Mouse (Mus musculus): ENCODE data around the gene Slc35b4. TPM values are rescaled to one million over a fixed set of nuclear protein-coding genes. Genes with fewer than 3 reads are reported as not detected.

The Slc35b4 gene
- polyA plus RNA-seq, 1 experiment from 2014 or later: 52.1 TPM

DNA sequence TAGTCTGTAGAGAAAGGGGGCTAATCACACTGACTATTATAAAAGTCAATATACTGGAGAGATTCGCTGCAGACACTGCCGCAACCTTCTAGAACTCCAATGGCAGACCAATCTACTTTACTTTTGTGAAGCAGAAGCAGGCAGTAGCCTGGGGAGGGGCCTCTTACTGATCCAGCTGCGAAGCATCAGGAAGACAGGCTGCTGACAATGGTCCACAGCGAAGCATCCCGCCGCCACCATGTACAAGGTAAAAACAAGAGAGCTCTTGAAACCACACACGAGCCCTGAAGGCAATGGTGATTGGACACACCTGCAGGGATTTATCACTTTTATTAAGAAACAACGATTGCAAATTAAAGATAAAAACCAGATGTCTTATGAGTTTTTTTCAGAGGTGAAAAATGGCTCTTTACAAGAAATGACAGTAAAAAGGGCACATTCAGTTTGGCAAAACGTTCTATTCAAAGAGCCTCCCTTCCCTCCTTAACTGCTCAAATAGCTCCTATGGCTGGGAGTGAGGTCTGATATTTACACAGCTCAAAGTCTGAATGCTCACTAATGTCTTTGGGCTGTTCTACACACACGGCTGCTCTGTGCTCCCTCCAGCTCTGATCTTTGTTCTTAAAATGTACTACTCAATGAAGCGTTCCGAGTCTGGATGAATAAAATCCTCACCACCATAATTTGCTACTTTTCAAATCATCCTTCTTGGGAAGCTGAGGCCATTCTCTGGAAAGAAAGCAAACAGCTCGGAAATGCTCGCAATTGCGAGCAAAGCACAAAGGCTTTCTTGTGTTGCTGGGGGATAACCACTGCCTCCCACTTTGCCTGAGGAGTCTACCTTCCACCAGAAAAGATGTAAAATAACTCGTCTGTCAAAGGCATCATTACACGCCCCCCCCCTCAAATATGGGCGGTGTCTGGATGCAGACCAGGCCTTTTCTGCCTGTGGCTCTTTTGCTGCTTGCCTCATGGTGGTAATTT is 23.6 kb downstream of the Slc35b4 start:
- peak; percentile 61 for DNase-seq (ENCODE audit: low spot score)

DNA sequence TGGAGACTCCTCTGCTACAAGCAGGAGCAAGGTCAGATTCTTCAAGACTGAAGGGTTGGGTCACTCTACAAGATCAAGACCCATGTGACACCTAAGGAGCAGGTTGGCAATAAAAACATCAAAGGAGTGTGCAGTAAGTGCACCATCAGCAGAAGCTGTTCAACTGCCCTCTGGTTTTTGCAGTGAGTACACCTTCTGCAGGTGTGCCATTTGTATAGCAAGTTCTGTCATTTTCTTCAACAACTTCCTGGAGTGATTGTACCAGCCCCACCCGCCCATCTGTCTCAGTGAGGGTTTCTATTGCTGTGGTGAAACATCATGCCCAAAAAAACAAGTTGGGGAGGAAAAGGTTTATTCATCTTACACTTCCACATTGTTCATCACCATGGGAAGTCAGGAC is 27.1 kb downstream of the Slc35b4 start:
- H3K4me2 ChIP-seq (ENCODE audit: low read length): no peak overlapping the region
- no peaks in the 10 kb centered on the region for H3K27me3 ChIP-seq (replicated peaks; ENCODE audit: control insufficient read depth, insufficient read depth, low read length)
- H3K36me3 ChIP-seq (ENCODE audit: control insufficient read depth, insufficient read depth, low read length): no peaks in the 10 kb centered on the region
- no peak overlapping the region for H3K4me3 ChIP-seq (ENCODE audit: low read depth, low read length)
- no peak for ATAC-seq (replicated peaks; ENCODE audit: low FRiP score, low TSS enrichment, low read depth)
- H3K9ac ChIP-seq (ENCODE audit: low read length): no peak overlapping the region
- no peak overlapping the region for H3K27ac ChIP-seq (ENCODE audit: low read depth)
- WGBS: 86% methylated on average over 1 of the region's 1 CpGs
- H3K4me1 ChIP-seq (replicated peaks; ENCODE audit: control insufficient read depth, insufficient read depth, low read length): peaks cover 22% of the 10 kb centered on the region
- H3K9me3 ChIP-seq (ENCODE audit: control insufficient read depth, low read length): no peaks in the 10 kb centered on the region
- DNase-seq (ENCODE audit: low spot score): no peak

More for the DNA sequence above, 23.6 kb downstream of the Slc35b4 start:
- H3K9me3 ChIP-seq (ENCODE audit: control insufficient read depth, low read length): no peaks in the 10 kb centered on the region
- H3K4me3 ChIP-seq (ENCODE audit: low read depth, low read length): no peak overlapping the region
- 40% methylated on average over 18 of the region's 18 CpGs for WGBS
- H3K4me2 ChIP-seq (ENCODE audit: low read length): 0 out of 2 replicates have a peak overlapping the region, but pooled peaks have one; percentile 9
- peaks cover 30% of the 10 kb centered on the region for H3K4me1 ChIP-seq (replicated peaks; ENCODE audit: control insufficient read depth, insufficient read depth, low read length)
- H3K9ac ChIP-seq (ENCODE audit: low read length): no peak overlapping the region
- ATAC-seq (replicated peaks; ENCODE audit: low FRiP score, low TSS enrichment, low read depth): no peak; the same call in 1 of the 2 replicates
- H3K27ac ChIP-seq (ENCODE audit: low read depth): peak overlapping the region; percentile 58
- H3K27me3 ChIP-seq (replicated peaks; ENCODE audit: control insufficient read depth, insufficient read depth, low read length): no peaks in the 10 kb centered on the region
- peaks cover 21% of the 10 kb centered on the region for H3K36me3 ChIP-seq (ENCODE audit: control insufficient read depth, insufficient read depth, low read length)

DNA sequence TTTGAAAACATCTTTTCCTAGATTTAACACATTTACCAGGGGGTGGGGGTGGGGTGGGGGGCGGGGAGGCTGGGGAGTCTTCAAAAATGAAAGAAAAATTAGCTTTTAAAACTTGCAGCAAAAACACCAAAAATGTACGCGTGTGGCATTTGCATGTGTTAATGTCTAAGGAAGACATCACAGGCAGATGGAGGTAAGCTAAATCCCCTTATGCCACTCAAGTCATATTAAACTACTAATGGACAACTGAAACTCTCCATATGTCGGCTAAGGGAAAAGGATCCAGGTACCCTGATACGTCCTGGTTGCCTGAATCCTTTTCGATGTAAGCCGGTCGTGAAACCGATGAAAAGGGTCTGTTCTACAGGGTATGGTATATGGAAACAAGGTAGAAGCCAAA is 27.8 kb downstream of the Slc35b4 start:
- Histone ChIP-seq H3K9ac (ENCODE audit: low read length) (no peak overlapping the region), H3K9me3 (ENCODE audit: control insufficient read depth, low read length) (no peaks in the 10 kb centered on the region), H3K27ac (ENCODE audit: low read depth) (no peak overlapping the region), H3K4me3 (ENCODE audit: low read depth, low read length) (no peak overlapping the region), H3K4me2 (ENCODE audit: low read length) (no peak overlapping the region), H3K36me3 (ENCODE audit: control insufficient read depth, insufficient read depth, low read length) (no peaks in the 10 kb centered on the region), H3K4me1 (replicated peaks; ENCODE audit: control insufficient read depth, insufficient read depth, low read length) (peaks cover 18% of the 10 kb centered on the region), H3K27me3 (replicated peaks; ENCODE audit: control insufficient read depth, insufficient read depth, low read length) (no peaks in the 10 kb centered on the region)
- no peak for DNase-seq (ENCODE audit: low spot score)
- 90% methylated on average over 9 of the region's 9 CpGs for WGBS
- ATAC-seq (replicated peaks; ENCODE audit: low FRiP score, low TSS enrichment, low read depth): no peak

DNA sequence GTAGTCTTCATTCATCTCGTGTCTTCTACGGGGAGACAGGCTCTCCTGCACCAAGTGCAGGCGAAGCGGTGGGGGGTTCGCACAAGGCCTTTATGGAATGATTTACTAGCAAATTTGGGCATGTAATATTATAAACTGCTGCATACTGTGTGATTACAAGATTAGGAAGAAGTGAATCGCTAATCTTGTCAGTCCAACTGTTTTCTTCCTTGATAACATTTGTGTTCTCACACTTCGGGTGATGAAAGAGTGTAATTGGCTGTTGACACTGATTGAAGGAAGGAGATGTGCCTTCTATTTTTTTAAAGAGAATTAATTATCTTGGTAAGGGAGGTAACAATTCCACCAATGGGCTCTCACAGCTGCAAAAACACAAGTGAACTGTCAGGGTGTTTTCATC is 28.3 kb downstream of the Slc35b4 start:
- Histone ChIP-seq H3K9ac (ENCODE audit: low read length) (no peak overlapping the region), H3K27ac (ENCODE audit: low read depth) (no peak overlapping the region), H3K4me2 (ENCODE audit: low read length) (no peak overlapping the region), H3K27me3 (replicated peaks; ENCODE audit: control insufficient read depth, insufficient read depth, low read length) (no peaks in the 10 kb centered on the region), H3K9me3 (ENCODE audit: control insufficient read depth, low read length) (no peaks in the 10 kb centered on the region), H3K4me3 (ENCODE audit: low read depth, low read length) (no peak overlapping the region), H3K4me1 (replicated peaks; ENCODE audit: control insufficient read depth, insufficient read depth, low read length) (peaks cover 13% of the 10 kb centered on the region), H3K36me3 (ENCODE audit: control insufficient read depth, insufficient read depth, low read length) (no peaks in the 10 kb centered on the region)
- WGBS: 72% methylated on average over 7 of the region's 7 CpGs
- ATAC-seq (replicated peaks; ENCODE audit: low FRiP score, low TSS enrichment, low read depth) (no peak), DNase-seq (ENCODE audit: low spot score) (no peak)

DNA sequence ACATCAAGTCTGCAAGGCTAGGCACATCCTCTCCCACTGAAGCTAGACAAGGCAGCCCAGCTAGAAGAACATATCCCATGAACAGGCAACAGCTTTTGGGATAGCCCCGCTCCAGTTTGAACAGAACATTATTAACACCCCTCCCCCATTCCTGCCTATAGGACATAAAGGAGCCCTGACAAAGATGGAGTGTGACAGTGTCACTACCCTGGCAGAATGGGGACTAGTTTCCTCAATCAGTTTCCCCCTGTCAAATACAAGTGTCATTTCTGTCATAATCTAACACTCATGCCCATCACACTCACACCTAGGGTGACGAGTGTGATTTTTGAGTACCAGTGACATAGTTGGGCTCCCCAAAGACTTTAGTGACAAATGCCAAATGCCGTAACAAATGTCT is 28.9 kb downstream of the Slc35b4 start:
- no peak overlapping the region for H3K4me3 ChIP-seq (ENCODE audit: low read depth, low read length)
- ATAC-seq (replicated peaks; ENCODE audit: low FRiP score, low TSS enrichment, low read depth): no peak
- WGBS: 81% methylated on average over 3 of the region's 3 CpGs
- H3K36me3 ChIP-seq (ENCODE audit: control insufficient read depth, insufficient read depth, low read length): no peaks in the 10 kb centered on the region
- no peak overlapping the region for H3K4me2 ChIP-seq (ENCODE audit: low read length)
- H3K4me1 ChIP-seq (replicated peaks; ENCODE audit: control insufficient read depth, insufficient read depth, low read length): peaks cover 7% of the 10 kb centered on the region
- DNase-seq (ENCODE audit: low spot score): no peak
- no peak overlapping the region for H3K9ac ChIP-seq (ENCODE audit: low read length)
- no peaks in the 10 kb centered on the region for H3K9me3 ChIP-seq (ENCODE audit: control insufficient read depth, low read length)
- no peak overlapping the region for H3K27ac ChIP-seq (ENCODE audit: low read depth)
- no peaks in the 10 kb centered on the region for H3K27me3 ChIP-seq (replicated peaks; ENCODE audit: control insufficient read depth, insufficient read depth, low read length)

DNA sequence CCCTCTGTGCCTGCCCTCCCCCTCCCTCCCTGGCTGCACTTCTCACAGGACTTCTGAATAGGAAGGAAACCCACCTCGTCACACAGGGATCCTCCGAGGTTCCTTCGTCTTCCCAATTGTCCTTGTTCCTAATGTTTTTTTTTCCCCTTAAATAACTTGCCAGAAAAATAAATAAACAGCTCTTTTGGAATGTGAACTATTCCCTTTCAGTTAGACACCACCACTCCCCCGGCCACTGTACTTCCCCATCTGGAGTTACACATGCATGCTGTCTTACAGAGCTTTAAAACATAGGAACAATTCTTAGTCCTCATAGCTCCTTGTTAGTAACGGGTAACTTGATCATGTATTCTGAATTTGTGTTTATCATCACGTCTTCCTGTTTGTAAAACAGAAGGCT is 30.9 kb downstream of the Slc35b4 start:
- Histone ChIP-seq H3K27me3 (replicated peaks; ENCODE audit: control insufficient read depth, insufficient read depth, low read length) (no peaks in the 10 kb centered on the region), H3K9ac (ENCODE audit: low read length) (no peak overlapping the region), H3K4me1 (replicated peaks; ENCODE audit: control insufficient read depth, insufficient read depth, low read length) (no peaks in the 10 kb centered on the region), H3K9me3 (ENCODE audit: control insufficient read depth, low read length) (no peaks in the 10 kb centered on the region), H3K4me3 (ENCODE audit: low read depth, low read length) (no peak overlapping the region), H3K4me2 (ENCODE audit: low read length) (no peak overlapping the region), H3K36me3 (ENCODE audit: control insufficient read depth, insufficient read depth, low read length) (no peaks in the 10 kb centered on the region), H3K27ac (ENCODE audit: low read depth) (no peak overlapping the region)
- DNase-seq (ENCODE audit: low spot score) (no peak), ATAC-seq (replicated peaks; ENCODE audit: low FRiP score, low TSS enrichment, low read depth) (no peak)
- WGBS: 46% methylated on average over 6 of the region's 6 CpGs

DNA sequence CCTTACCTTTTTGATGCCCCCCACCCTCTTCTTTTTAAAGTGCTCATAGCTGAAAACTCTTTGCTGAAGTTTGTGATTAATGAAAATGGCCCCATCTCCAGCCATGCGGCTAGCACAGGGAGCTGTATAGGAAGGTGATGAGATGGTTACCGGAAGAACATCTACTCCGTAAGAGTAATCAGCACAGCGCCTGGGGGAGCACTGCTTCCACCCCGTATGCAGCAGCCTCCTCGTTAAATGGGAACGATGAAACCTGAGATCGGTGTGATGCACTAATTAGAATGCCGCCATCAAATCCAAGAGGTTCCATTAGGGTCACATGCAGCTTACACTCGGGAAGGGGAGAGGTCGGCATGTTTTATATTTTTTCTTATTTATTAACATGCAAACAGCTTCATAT is 34.0 kb downstream of the Slc35b4 start:
- Histone ChIP-seq H3K27ac (ENCODE audit: low read depth) (no peak overlapping the region), H3K4me3 (ENCODE audit: low read depth, low read length) (no peak overlapping the region), H3K9me3 (ENCODE audit: control insufficient read depth, low read length) (no peaks in the 10 kb centered on the region), H3K27me3 (replicated peaks; ENCODE audit: control insufficient read depth, insufficient read depth, low read length) (no peaks in the 10 kb centered on the region), H3K36me3 (ENCODE audit: control insufficient read depth, insufficient read depth, low read length) (no peaks in the 10 kb centered on the region), H3K4me2 (ENCODE audit: low read length) (no peak overlapping the region), H3K9ac (ENCODE audit: low read length) (no peak overlapping the region), H3K4me1 (replicated peaks; ENCODE audit: control insufficient read depth, insufficient read depth, low read length) (no peaks in the 10 kb centered on the region)
- DNase-seq (ENCODE audit: low spot score) (no peak), ATAC-seq (replicated peaks; ENCODE audit: low FRiP score, low TSS enrichment, low read depth) (no peak)
- WGBS: 76% methylated on average over 11 of the region's 11 CpGs

DNA sequence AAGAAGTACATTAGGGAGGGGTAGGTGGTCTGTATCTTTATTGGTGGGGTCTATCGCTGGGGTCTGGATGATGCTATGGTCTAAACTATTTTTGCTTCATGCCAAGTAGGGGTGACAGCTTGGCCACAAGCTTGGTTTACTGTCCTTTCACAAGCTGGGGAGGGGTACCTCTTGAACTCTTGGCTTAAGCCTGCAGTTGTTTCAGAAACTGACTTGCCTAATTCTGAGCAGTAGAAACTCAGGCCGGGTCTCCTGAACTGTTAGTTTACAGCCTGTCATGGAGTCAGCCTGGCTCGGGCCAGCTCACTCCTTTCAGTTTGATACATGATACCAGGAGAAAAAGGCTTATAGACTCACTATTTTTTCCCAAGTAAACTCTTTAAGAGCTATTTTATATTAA is 38.5 kb downstream of the Slc35b4 start:
- DNase-seq (ENCODE audit: low spot score): no peak
- Histone ChIP-seq H3K9ac (ENCODE audit: low read length) (no peak overlapping the region), H3K27me3 (replicated peaks; ENCODE audit: control insufficient read depth, insufficient read depth, low read length) (no peaks in the 10 kb centered on the region), H3K4me2 (ENCODE audit: low read length) (no peak overlapping the region), H3K9me3 (ENCODE audit: control insufficient read depth, low read length) (no peaks in the 10 kb centered on the region), H3K27ac (ENCODE audit: low read depth) (no peak overlapping the region), H3K36me3 (ENCODE audit: control insufficient read depth, insufficient read depth, low read length) (no peaks in the 10 kb centered on the region), H3K4me3 (ENCODE audit: low read depth, low read length) (no peak overlapping the region), H3K4me1 (replicated peaks; ENCODE audit: control insufficient read depth, insufficient read depth, low read length) (no peaks in the 10 kb centered on the region)
- 69% methylated on average over 3 of the region's 3 CpGs for WGBS
- ATAC-seq (replicated peaks; ENCODE audit: low FRiP score, low TSS enrichment, low read depth): no peak

DNA sequence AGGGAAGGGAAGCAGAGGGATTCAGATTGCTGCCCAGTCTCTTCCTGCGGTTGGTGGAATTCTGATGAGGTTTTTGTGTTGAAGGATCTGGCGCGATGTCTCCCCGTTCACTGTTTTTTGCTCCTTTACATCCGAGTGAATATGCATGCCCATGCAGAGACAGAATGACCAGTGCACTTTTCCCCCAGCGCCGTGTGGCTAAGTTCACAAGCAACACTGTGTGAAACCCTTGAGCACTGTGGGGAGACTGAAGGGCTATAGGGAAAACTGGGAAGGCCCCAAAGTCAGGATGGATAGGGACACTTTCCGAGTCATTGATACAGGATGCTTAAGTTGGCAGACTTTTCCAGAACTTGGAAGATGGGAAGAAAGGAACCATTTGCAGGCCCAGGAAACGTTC is 44.5 kb downstream of the Slc35b4 start:
- Histone ChIP-seq H3K9ac (ENCODE audit: low read length) (no peak overlapping the region), H3K4me1 (replicated peaks; ENCODE audit: control insufficient read depth, insufficient read depth, low read length) (no peaks in the 10 kb centered on the region), H3K4me2 (ENCODE audit: low read length) (no peak overlapping the region), H3K36me3 (ENCODE audit: control insufficient read depth, insufficient read depth, low read length) (no peaks in the 10 kb centered on the region), H3K27me3 (replicated peaks; ENCODE audit: control insufficient read depth, insufficient read depth, low read length) (no peaks in the 10 kb centered on the region), H3K4me3 (ENCODE audit: low read depth, low read length) (no peak overlapping the region), H3K27ac (ENCODE audit: low read depth) (no peak overlapping the region), H3K9me3 (ENCODE audit: control insufficient read depth, low read length) (no peaks in the 10 kb centered on the region)
- 91% methylated on average over 9 of the region's 9 CpGs for WGBS
- ATAC-seq (replicated peaks; ENCODE audit: low FRiP score, low TSS enrichment, low read depth): no peak
- DNase-seq (ENCODE audit: low spot score): no peak

Data from intestine, embryonic 14.5 days (tissue).